Mouse (Mus musculus): ENCODE data around the gene Ddost.

- TF ChIP-seq CTCF (conservative IDR thresholded peaks at IDR 0.05; ENCODE audit: low read length), result no peak
- no peak for TF ChIP-seq POU5F1 (IDR thresholded peaks at IDR 0.05; ENCODE audit: borderline replicate concordance, low read length)
- TF ChIP-seq NANOG (IDR thresholded peaks at IDR 0.05; ENCODE audit: borderline replicate concordance, low read length), result no peak
These were observed 19.2 kb downstream of the Ddost start for GRCm38 (mm10) chr4:138323753-138324152.

Data from E14TG2a.4 (cell line).